Mouse (Mus musculus) cortical plate, adult 2 months (tissue): ENCODE data around the gene Bcl2l10.

Experiments used
- CTCF ChIP-seq: fragments of 200-500 bp; IDR thresholded peaks from 2 replicates; pipeline ENCODE4 v1.5.1; 2011; ENCODE audit warnings: mild to moderate bottlenecking, control low read depth, low read length; ENCODE audit not compliant: insufficient read depth; ENCODE audit errors: extremely low read depth
- POLR2A ChIP-seq: fragments of 200-500 bp; IDR thresholded peaks from 2 replicates; pipeline ENCODE4 v1.6.1; 2011; ENCODE audit warnings: mild to moderate bottlenecking, low read length, control low read depth; ENCODE audit not compliant: insufficient read depth; ENCODE audit errors: extremely low read depth

GRCm38 (mm10) chr9:75299342-75299741 lies 48.2 kb upstream of the Bcl2l10 start:
- TF ChIP-seq POLR2A (no peak), CTCF (no peak; the same call in 1 of the 2 replicates)
